12 mouse cellular contexts compared by ENCODE assay signal in the genomic region with DNA sequence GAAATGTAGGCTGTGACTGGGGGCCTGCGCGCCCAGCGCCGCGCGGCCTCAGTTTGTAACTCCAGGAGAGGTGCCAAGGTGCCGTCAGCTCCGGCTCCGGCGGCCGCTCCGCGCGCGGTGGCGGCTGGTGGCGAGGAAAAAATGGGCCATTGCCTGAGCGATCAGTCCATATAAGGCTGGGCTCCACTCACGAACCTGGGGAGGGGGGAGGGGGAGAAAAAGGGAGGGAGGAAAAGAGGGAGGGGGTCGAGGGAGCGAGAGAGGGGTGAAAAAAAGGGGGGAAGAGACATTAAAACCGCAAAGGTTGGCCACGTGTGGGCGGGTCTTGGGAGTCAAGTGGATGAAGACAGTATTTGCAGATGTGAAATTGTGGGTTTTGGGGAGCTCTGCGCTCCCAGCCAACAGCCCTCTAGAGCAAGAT. TPM values are rescaled to one million over a fixed set of nuclear protein-coding genes. Genes with fewer than 3 reads are reported as not detected.
DNase-seq lines count a peak whose midpoint lies in the region; ATAC-seq and TF ChIP-seq lines count a peak whose summit lies in the region.
"Had no signal": no experiment of that assay in that cellular context is flagged by ENCODE, and none has a peak within 500 bp of the region (broad histone marks: within the 10 kb centered on the region; RNA-seq: fewer than 3 reads in every experiment).

No protein-coding gene starts in this region.

- no peak for TF ChIP-seq POLR2A in heart, adult 2 months (IDR thresholded peaks at IDR 0.05; ENCODE audit: insufficient read depth, low read depth, low read length)

- no peaks in the 10 kb centered on the region for H3K79me2 ChIP-seq in heart, adult 2 months (replicated peaks; ENCODE audit: control insufficient read depth, insufficient read depth, low read length)

- under 1% methylated on average over 25 of the region's 25 CpGs for WGBS in heart, embryonic 12.5 days
- 1% methylated on average over 25 of the region's 25 CpGs for WGBS in heart, adult 2 months
- WGBS in forebrain, embryonic 16.5 days, result 2% methylated on average over 24 of the region's 25 CpGs
- under 1% methylated on average over 25 of the region's 25 CpGs for WGBS in midbrain, embryonic 12.5 days

- H3K9me3 ChIP-seq in heart, embryonic 12.5 days (replicated peaks), result no peaks in the 10 kb centered on the region
- H3K9me3 ChIP-seq in forebrain, embryonic 16.5 days (ENCODE audit: control insufficient read depth, low read length), result no peaks in the 10 kb centered on the region
- no peaks in the 10 kb centered on the region for H3K9me3 ChIP-seq in midbrain, embryonic 12.5 days

- no peak for TF ChIP-seq CTCF in heart, adult 2 months (IDR thresholded peaks at IDR 0.05)

- no peak for ATAC-seq in heart, embryonic 12.5 days (ENCODE audit: insufficient number of reproducible peaks, low FRiP score)
- no peak for ATAC-seq in forebrain, embryonic 16.5 days
- no peak for ATAC-seq in midbrain, embryonic 12.5 days (ENCODE audit: low FRiP score, low read depth)

- TF ChIP-seq EP300 in heart, adult 2 months (IDR thresholded peaks at IDR 0.05; ENCODE audit: insufficient read depth, low read depth, low read length), result no peak

- peaks cover 24% of the 10 kb centered on the region for H3K4me1 ChIP-seq in heart, embryonic 12.5 days (replicated peaks)
- H3K4me1 ChIP-seq in heart, adult 2 months (ENCODE audit: control insufficient read depth, insufficient read depth, low read length), result no peaks in the 10 kb centered on the region
- peaks cover 27% of the 10 kb centered on the region for H3K4me1 ChIP-seq in forebrain, embryonic 16.5 days (replicated peaks; ENCODE audit: control insufficient read depth, insufficient read depth, low read length)
- peaks cover 41% of the 10 kb centered on the region for H3K4me1 ChIP-seq in midbrain, embryonic 12.5 days

- peak overlapping the region; percentile 52 for H3K4me2 ChIP-seq in heart, embryonic 12.5 days
- H3K4me2 ChIP-seq in forebrain, embryonic 16.5 days (ENCODE audit: low read length), result no peak overlapping the region
- peak overlapping the region; percentile 35 for H3K4me2 ChIP-seq in midbrain, embryonic 12.5 days (replicated peaks)

- intact Hi-C loops in heart, adult 2 months (cut with DNase I), result loop anchor here (10.0 kb wide), 1 partner anchor 351 kb away; no protein-coding TSS in a partner anchor

- peak overlapping the region; percentile 27; the same call in 1 of the 2 replicates for H3K4me3 ChIP-seq in heart, embryonic 12.5 days
- H3K4me3 ChIP-seq in heart, adult 2 months, result no peak overlapping the region
- peak overlapping the region; percentile 19 for H3K4me3 ChIP-seq in forebrain, embryonic 16.5 days (replicated peaks; ENCODE audit: low read length)
- peak overlapping the region; percentile 36 for H3K4me3 ChIP-seq in midbrain, embryonic 12.5 days

- no peak overlapping the region for H3K27ac ChIP-seq in heart, embryonic 12.5 days (ENCODE audit: poor library complexity, severe bottlenecking)
- H3K27ac ChIP-seq in heart, adult 2 months, result no peak overlapping the region
- H3K27ac ChIP-seq in forebrain, embryonic 16.5 days (ENCODE audit: low read length), result no peak overlapping the region
- H3K27ac ChIP-seq in midbrain, embryonic 12.5 days (replicated peaks), result peak overlapping the region; percentile 56; the same call in 1 of the 2 replicates

- no peak overlapping the region for H3K9ac ChIP-seq in heart, embryonic 12.5 days
- H3K9ac ChIP-seq in heart, adult 2 months (ENCODE audit: low read depth, low read length), result no peak overlapping the region
- no peak overlapping the region for H3K9ac ChIP-seq in forebrain, embryonic 16.5 days (replicated peaks; ENCODE audit: low read depth, low read length)
- peak overlapping the region; percentile 37; the same call in 1 of the 2 replicates for H3K9ac ChIP-seq in midbrain, embryonic 12.5 days (replicated peaks)

- DNase-seq in heart, adult 2 months, result no peak
- DNase-seq in Muller cell, postnatal 12 days (ENCODE audit: inconsistent ontology term), result peak; percentile 22
- no peak for DNase-seq in adrenal gland, postnatal 14 days
- no peak for DNase-seq in frontal cortex, adult 2 months (ENCODE audit: extremely low spot score in 1 of 2, low spot score in 1 of 2)
- no peak for DNase-seq in kidney, postnatal 14 days
- DNase-seq: layer of hippocampus, adult 9-11 months; right cerebral cortex, postnatal 14 days had no signal

- H3K36me3 ChIP-seq in heart, embryonic 12.5 days, result no peaks in the 10 kb centered on the region
- no peaks in the 10 kb centered on the region for H3K36me3 ChIP-seq in heart, adult 2 months (ENCODE audit: control insufficient read depth, insufficient read depth, low read length)
- H3K36me3 ChIP-seq in forebrain, embryonic 16.5 days (ENCODE audit: control insufficient read depth, insufficient read depth), result no peaks in the 10 kb centered on the region
- H3K36me3 ChIP-seq in midbrain, embryonic 12.5 days, result no peaks in the 10 kb centered on the region

- peaks cover 88% of the 10 kb centered on the region for H3K27me3 ChIP-seq in heart, embryonic 12.5 days (replicated peaks)
- peaks cover 35% of the 10 kb centered on the region for H3K27me3 ChIP-seq in heart, adult 2 months (ENCODE audit: control insufficient read depth, insufficient read depth, low read length)
- peaks cover 85% of the 10 kb centered on the region for H3K27me3 ChIP-seq in forebrain, embryonic 16.5 days (replicated peaks; ENCODE audit: control insufficient read depth, insufficient read depth, low read length)
- peaks cover 97% of the 10 kb centered on the region for H3K27me3 ChIP-seq in midbrain, embryonic 12.5 days

RNA-seq across cellular contexts. Expression of gene Nkx2-2, which starts 7.8 kb away (rescaled TPM):
- polyA plus RNA-seq in heart, embryonic 12.5 days (2016; fragmentation: Nextera tagmentation; extraction: Ambion mirVana), result not detected in 2 replicates
- total RNA-seq in heart, adult 2 months (2021), result not detected
- not detected in 2 replicates for polyA plus RNA-seq in heart, adult 2 months (2012; rRNA removed)
- 1.2 and 1.4 TPM in 2 replicates for polyA plus RNA-seq in forebrain, embryonic 16.5 days (2015; fragmentation: Nextera tagmentation; extraction: Ambion mirVana)
- 9.3 and 14.2 TPM in 2 replicates for polyA plus RNA-seq in midbrain, embryonic 12.5 days (2016; fragmentation: Nextera tagmentation; extraction: Ambion mirVana)
- not detected in 2 replicates for total RNA-seq in adrenal gland, postnatal 14 days (2021)
- polyA plus RNA-seq in frontal cortex, adult 2 months (2012; rRNA removed), result 7.0 and 7.4 TPM in 2 replicates
- total RNA-seq: common myeloid progenitor, adult 5-6 weeks had no signal
- polyA plus RNA-seq: gonadal fat pad, adult 2 months had no signal
